Mouse (Mus musculus): ENCODE data around the gene Foxf1. TPM values are rescaled to one million over a fixed set of nuclear protein-coding genes. Genes with fewer than 3 reads are reported as not detected.

The Foxf1 gene
- polyA plus RNA-seq, 1 experiment: 2.1 TPM

DNA sequence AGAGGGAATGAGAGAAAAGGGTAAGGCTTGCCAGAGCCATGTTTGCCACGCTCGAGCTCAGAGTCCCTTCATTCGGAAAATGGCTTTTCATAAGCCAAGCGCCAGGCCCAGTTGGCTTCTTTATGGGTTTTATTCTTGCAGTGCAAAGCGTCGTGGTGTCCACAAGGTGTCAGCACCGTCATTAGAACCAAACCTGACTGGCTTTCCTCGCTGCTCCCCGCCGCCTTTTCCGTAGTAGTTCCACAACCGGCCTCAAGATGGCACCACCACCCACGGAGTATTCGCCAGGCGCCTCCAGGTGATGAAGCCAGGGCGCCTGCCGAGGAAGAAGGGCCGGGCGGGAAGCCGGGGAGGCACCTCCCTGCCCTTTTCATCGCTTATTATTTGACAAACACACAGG is 29.1 kb downstream of the Foxf1 start:
- peak; percentile 82 to 99 for DNase-seq (ENCODE audit: extremely low spot score in 1 of 2, low spot score in 1 of 2)

GRCm38 (mm10) chr8:121115136-121115535 is 30.9 kb downstream of the Foxf1 start:
- DNase-seq (ENCODE audit: extremely low spot score in 1 of 2, low spot score in 1 of 2): no peak

GRCm38 (mm10) chr8:121115948-121116347 is 31.8 kb downstream of the Foxf1 start, which contains the start of gene Foxc2:
Gene Foxc2 (plus strand): TSS chr8:121116171.
- peak in 1 of 2 experiments; percentile 56 for DNase-seq (ENCODE audit: extremely low spot score in 1 of 2, low spot score in 1 of 2)

DNA sequence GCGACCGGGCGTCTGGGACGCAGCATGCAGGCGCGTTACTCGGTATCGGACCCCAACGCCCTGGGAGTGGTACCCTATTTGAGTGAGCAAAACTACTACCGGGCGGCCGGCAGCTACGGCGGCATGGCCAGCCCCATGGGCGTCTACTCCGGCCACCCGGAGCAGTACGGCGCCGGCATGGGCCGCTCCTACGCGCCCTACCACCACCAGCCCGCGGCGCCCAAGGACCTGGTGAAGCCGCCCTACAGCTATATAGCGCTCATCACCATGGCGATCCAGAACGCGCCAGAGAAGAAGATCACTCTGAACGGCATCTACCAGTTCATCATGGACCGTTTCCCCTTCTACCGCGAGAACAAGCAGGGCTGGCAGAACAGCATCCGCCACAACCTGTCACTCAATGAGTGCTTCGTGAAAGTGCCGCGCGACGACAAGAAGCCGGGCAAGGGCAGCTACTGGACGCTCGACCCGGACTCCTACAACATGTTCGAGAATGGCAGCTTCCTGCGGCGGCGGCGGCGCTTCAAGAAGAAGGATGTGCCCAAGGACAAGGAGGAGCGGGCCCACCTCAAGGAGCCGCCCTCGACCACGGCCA is 32.5 kb downstream of the Foxf1 start:
- DNase-seq (ENCODE audit: extremely low spot score in 1 of 2, low spot score in 1 of 2): no peak

- DNase-seq (ENCODE audit: extremely low spot score in 1 of 2, low spot score in 1 of 2): no peak
Measured at GRCm38 (mm10) chr8:121117186-121117651, 33.0 kb downstream of the Foxf1 start.

DNA sequence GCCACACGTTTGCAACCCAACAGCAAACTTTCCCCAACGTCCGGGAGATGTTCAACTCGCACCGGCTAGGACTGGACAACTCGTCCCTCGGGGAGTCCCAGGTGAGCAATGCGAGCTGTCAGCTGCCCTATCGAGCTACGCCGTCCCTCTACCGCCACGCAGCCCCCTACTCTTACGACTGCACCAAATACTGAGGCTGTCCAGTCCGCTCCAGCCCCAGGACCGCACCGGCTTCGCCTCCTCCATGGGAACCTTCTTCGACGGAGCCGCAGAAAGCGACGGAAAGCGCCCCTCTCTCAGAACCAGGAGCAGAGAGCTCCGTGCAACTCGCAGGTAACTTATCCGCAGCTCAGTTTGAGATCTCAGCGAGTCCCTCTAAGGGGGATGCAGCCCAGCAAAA is 33.7 kb downstream of the Foxf1 start:
- DNase-seq (ENCODE audit: extremely low spot score in 1 of 2, low spot score in 1 of 2): no peak

DNA sequence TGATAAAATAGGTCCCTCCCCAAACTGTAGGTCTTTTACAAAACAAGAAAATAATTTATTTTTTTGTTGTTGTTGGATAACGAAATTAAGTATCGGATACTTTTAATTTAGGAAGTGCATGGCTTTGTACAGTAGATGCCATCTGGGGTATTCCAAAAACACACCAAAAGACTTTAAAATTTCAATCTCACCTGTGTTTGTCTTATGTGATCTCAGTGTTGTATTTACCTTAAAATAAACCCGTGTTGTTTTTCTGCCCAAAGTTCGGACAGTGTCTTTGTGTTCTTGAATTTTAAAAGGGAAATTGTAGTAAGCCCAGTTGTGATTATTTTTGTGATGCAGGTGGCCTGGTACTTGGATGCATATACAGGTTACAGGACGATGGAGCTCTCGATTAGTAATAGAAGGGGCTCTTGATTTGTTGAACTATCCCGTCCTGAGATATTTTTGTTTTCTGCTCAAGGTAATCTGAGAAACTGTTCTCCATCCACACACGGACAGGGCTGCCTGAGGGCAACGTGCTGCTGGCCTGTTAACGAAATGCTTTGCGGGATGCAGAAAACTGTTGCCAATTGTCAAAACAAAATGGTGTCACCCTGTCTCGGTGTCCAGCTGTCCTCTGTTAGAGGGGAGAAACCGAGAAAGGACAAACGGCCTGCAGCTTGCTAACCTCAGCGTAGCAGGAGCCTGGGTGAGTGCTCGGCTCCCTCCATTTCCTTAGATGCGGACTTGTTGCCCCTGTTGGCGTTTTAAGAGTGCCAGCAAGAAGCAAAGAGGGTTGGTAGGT is 34.6 kb downstream of the Foxf1 start:
- no peak for DNase-seq (ENCODE audit: extremely low spot score in 1 of 2, low spot score in 1 of 2)

- DNase-seq (ENCODE audit: extremely low spot score in 1 of 2, low spot score in 1 of 2): no peak
Measured at GRCm38 (mm10) chr8:121119635-121120455, 35.7 kb downstream of the Foxf1 start.

DNA sequence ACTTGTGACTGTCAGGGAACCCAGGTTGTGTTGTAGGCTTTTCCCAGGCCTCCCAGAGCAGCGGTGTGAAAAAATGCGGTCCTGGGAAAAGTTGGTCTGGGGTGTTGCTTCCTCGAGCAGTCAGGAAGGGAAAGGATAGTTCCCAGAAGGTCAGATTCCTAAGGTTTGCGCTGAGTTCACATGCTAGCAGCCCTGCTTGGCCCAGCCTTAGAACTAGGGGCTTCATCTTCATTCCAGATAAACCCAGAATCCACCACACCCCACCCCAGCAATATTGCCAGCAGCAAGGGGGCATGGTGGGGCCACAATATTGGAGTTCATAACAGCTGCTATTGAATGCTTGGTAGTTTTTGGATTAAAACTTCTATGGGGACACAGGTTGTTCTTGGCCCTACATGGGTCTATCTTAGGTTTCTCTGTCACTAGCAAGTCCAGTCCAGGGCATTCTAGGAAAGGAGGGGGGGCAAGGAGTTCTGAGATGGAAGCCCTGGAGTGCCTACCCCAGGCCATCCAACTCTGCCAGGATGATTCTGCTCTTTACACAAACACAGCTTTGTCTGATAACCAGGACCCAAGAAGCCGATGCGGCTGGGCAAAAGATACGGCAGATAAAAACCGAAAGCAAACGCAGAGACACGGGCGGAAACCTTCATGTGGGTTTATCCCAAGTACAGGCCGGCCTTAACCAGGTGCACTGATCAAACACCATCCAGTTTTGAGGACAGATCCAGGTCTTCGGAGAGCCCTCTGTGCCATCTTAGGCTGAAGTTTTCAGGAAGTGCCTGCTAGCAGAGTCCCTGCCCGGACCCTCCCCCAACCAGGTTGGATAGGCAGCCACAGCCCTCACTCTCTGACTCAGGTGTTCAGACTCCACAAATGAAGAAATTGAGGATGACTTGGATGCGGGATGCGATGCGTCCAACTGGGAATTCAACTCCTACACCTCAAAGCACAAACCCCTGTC is 36.6 kb downstream of the Foxf1 start:
- no peak for DNase-seq (ENCODE audit: extremely low spot score in 1 of 2, low spot score in 1 of 2)

GRCm38 (mm10) chr8:121121704-121122103 is 37.5 kb downstream of the Foxf1 start:
- DNase-seq (ENCODE audit: extremely low spot score in 1 of 2, low spot score in 1 of 2): no peak

DNA sequence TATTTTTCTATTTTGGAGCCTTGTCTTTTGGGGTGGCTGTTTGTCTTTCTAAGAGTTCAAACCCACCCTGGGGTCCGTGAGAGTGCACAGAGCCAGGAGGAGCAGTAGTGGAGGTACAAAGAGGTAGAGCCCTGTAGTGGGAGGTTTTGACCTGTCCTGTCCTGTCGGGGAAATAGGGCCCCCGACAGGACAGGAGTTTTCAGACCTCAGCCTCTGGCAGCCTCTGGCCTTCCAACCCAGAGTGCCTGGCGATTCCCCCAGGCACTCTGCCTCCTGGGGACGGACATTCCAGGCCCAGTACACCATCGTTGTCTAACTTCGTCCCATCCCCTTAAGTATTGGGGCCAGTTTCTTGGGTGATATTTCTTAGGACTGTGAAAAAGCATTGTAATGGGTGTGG is 38.2 kb downstream of the Foxf1 start:
- DNase-seq (ENCODE audit: extremely low spot score in 1 of 2, low spot score in 1 of 2): no peak

- DNase-seq (ENCODE audit: extremely low spot score in 1 of 2, low spot score in 1 of 2): no peak
Measured at GRCm38 (mm10) chr8:121123113-121123512, 38.9 kb downstream of the Foxf1 start.

GRCm38 (mm10) chr8:121124547-121125239 is 40.5 kb downstream of the Foxf1 start:
- DNase-seq (ENCODE audit: extremely low spot score in 1 of 2, low spot score in 1 of 2): no peak

DNA sequence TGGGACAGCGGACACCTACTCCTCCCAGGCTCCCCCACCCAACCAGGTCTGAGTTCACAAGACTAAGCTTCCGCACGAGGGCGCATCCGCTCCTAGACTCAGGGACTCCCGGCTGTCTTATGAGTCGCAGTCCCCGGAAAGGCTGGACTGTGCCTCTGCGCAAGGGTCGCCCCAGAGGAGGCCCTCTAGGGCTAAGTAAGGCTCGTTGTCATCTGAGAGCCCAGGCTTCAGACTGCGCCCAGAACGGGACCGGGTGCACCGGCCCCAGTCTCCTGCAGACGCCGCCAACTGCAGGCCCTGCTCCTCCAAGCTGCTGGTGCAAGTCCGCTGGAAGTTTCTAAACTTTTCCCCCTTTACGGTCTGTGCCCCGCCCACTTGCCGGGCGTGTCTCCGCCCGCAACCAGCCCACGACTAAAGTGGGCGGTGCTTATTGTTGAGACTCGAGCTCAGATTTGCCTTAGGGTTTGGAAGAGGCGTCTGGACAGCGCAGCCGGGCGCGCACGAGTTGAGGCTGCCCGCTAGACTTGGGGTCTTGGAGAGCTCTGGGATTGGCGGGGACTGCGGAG is 41.2 kb downstream of the Foxf1 start:
- peak in 1 of 2 experiments; percentile 61 for DNase-seq (ENCODE audit: extremely low spot score in 1 of 2, low spot score in 1 of 2)

DNA sequence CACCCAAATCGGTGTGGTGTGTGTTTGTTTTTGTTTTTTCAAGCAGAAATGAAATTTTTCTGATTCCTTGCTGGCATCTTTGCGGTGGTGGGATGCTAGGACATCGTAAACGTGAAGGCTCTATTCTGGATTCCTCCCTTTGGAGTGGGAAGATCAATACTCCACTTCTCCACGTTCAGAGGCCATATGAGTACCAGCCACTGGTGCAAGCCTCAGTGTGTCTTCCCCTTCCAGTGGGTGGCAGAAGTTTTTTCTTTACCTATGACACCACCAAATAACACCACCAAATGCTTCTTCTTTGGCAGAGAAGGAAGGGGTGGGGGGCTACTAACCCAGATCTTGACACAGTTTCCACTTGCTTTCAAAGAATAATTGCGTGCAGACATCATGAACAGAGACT is 42.0 kb downstream of the Foxf1 start:
- no peak for DNase-seq (ENCODE audit: extremely low spot score in 1 of 2, low spot score in 1 of 2)

- DNase-seq (ENCODE audit: extremely low spot score in 1 of 2, low spot score in 1 of 2): no peak
Measured at GRCm38 (mm10) chr8:121126694-121127093, 42.5 kb downstream of the Foxf1 start.

- DNase-seq (ENCODE audit: extremely low spot score in 1 of 2, low spot score in 1 of 2): no peak
Measured at GRCm38 (mm10) chr8:121127291-121127701, 43.1 kb downstream of the Foxf1 start.

- no peak for DNase-seq (ENCODE audit: extremely low spot score in 1 of 2, low spot score in 1 of 2)
Measured at GRCm38 (mm10) chr8:121127756-121128375, 43.7 kb downstream of the Foxf1 start, which contains the start of gene Foxl1. Gene Foxl1 (plus strand): TSS chr8:121127940.

Measured in frontal cortex, adult 2 months (tissue).